Mouse (Mus musculus) ovary, postnatal 14 days (tissue): ENCODE measurements at regions not wholly inside any gene's neighbourhood (a gene's known extent, or its start where the extent isn't known, plus 50 kb on each side); places are given as distances from the start of the nearest gene placed in this dataset.
A peak's percentile ranks its signal among the peaks of the same experiment; 100 is the strongest.

ENCODE experiments used
- DNase-seq: peaks from one replicate; pipeline ENCODE4 v3.0.0; 2022; ENCODE audit warnings: low spot score

GRCm38 (mm10) chr1:41551271-41551670 is 745.9 kb downstream of the Tmem182 start:
- no peak for DNase-seq

GRCm38 (mm10) chr1:41555607-41556006 is 750.2 kb downstream of the Tmem182 start:
- peak; percentile 7 for DNase-seq

DNA sequence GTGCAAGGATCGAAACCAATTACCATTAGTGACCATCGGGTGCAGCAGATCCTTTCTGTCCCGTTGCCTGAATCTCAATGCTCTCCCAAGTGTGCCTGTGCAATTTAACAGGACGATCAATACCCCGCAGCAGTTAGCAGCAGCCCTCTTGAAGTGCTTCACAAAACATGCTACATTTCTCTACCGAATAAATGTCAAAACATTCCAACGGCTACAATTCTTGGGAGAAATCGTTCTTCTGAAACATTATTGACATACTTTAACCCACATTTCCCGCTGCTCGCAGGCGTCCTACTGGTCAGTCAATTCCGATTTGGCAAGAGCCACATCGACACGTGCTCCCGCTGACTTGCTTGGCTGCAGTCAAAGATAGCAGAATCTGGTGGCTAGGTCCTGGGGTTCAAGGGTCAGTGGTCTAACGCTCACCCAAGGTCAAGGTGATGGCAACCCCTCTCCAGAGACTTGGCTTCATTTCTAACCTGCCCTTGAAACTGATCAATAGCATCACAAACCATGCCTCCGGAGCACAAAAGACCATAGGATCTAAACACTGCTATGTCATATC is 753.8 kb downstream of the Tmem182 start:
- no peak for DNase-seq

GRCm38 (mm10) chr1:41559991-41560390 is 754.6 kb downstream of the Tmem182 start:
- no peak for DNase-seq

DNA sequence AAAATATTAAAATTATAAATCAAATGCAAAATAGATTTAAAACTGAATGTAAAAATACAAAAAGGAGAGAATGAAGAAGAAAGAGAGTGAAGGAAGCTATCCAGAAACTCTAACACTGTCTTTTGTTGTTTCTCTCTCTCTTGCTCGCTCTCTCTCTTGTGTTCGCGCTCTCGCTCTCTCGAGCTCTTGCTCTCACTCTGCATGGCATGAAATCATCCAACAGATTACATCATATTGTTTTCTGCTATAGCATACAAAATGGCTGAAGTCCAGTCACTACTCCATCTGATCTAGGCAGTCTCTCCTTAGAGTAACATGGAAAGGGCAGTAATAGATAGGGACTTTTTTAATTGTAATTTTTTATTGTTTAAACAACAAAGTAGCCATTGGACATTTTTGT is 798.1 kb downstream of the Tmem182 start:
- no peak for DNase-seq

- DNase-seq, result no peak
Measured at GRCm38 (mm10) chr1:41604996-41605747, 799.8 kb downstream of the Tmem182 start.

DNA sequence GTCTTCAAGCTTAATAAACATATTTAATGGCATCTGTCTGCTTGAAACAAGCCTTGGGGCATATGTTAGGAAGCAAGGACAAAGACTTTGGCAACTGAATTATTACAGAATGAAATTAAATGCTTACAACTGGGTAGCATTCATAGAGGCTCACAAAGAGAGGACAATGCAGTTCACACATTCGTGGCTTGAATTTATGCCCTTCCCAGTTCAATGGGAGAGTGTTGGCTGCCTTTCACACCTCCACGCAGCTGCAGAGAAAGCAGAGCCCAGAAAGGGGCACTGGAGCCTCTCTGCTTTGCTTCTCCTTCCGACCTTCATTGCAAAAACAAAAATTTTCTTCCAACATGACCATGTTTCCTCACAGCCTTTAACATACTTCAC is 800.3 kb downstream of the Tmem182 start:
- no peak for DNase-seq

DNA sequence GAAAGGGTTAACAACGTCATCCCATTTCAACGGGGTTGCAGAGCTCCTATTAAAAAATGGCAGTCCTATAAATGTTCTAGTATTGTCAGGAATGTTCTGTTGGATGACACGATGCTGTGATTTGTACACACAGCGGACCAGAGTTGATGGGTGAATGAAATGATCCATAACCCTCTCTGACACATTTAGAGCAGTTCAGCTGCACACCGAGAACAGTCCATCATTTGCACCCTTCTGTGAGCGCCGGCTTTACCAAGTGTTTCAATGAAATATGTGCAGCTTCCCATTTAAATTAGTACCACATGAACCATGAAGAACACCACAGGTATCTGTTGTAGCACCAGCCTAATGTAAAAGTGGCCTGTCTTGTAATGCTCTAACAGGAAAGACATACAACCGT is 805.4 kb downstream of the Tmem182 start:
- no peak for DNase-seq

DNA sequence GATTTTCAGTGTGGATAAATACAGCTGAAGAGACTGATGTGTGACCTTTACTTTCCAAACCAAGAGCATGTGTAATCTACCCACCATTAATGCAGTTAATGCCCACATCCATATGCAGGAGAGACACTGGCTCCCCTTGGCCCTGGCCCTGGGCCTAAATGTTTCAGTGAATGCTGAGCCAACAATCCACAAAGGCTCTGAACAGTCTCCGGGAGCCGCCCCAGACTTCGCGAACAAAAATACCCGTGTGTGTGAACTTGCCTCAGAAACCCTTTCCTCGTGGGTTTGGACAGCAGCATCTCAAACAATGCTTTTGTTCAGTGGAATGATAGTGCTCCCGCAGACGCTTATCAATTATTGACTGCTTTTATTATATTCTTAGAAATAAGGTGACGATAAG is 846.4 kb downstream of the Tmem182 start:
- DNase-seq, result no peak

- DNase-seq, result no peak
Measured at GRCm38 (mm10) chr1:41652210-41652609, 846.8 kb downstream of the Tmem182 start.

DNA sequence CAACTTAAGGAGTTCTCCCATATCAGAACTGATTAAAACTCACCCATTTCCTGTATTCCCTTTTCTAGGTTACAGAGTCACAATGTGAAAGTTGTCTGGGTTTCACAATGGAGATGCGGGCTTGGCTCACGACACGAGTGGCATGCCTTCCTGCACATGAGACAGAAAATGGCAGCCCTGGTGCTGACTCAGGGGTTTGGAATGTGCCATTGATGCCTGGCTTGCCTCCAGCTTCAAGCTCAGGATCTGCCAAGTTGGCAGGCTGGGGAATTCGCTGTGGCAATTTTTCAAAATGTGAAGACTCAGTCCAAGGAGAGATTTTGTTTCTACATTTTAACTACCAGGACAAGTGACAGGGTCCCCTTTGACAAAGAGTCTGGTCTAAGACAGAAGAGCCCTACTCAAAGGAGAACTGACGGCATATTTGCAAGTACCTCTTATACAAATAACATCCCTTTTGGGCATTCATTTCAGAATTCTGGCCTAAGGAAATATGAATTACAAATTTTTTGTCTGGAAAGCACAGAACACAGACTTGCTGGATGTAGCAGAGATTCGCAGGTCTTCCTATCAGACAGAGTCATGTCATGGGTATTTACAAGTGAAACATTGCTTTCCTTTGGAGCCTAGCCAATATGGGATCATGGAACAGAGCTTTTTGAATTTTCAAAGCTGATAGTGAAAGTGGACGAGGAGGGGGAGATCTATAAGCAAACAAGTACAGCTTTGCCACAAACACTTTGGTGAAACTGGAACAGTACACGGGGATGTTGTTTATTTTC is 847.4 kb downstream of the Tmem182 start:
- DNase-seq, result peak; percentile 39

DNA sequence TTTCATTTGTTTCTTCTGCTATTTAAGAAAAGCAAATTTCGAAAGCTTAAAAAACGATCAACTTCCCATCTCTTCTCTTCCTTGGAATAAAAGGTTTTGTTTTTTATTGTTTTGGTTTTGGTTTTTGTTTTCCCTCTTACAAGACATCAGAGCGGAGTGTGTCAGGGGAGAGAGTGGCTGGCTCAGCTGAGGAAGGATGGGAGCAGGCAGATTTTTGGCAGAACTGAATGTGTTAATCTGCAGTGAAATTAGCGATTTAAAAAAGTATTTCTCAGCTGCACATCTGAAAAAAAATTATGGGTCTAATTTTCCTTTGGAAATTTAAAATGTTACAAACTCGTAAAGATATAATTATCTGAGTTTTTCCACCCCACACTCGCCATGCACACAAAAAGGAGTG is 868.7 kb downstream of the Tmem182 start:
- no peak for DNase-seq

GRCm38 (mm10) chr1:41675345-41675744 is 869.9 kb downstream of the Tmem182 start:
- DNase-seq, result no peak

- DNase-seq, result no peak
Measured at GRCm38 (mm10) chr1:41705692-41706091, 900.3 kb downstream of the Tmem182 start.

DNA sequence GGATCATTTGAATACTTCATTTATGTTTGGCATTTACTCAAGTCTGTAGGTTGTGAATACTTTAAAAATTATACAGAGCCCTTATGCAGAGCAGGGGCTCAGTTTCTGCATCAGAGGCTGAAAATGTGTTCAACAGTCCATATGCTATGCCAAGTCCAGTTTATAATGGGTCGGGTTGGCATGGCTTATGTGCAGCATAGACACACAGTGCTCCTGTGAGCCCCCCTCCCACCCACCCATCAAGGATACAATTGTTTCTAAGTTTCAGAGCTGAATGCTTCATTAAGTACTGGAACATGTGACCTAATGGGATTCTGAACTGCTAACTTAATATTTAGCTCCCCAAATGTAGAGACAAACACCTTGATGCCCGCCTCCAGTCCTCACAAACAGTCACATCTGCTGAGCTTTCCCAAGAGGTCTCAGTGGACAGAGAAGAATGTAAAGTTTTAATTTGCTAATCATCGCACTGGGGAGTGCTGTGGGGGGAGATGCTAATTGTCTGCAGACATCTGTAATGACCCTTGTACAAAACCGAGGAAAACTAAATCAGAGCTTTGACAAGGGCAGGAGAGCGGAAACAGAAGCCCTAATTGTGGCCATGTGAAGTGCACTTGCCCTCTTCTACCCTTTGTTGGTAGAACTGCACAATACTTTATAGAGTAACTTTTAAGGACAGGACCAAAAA is 937.4 kb downstream of the Tmem182 start:
- DNase-seq, result no peak

DNA sequence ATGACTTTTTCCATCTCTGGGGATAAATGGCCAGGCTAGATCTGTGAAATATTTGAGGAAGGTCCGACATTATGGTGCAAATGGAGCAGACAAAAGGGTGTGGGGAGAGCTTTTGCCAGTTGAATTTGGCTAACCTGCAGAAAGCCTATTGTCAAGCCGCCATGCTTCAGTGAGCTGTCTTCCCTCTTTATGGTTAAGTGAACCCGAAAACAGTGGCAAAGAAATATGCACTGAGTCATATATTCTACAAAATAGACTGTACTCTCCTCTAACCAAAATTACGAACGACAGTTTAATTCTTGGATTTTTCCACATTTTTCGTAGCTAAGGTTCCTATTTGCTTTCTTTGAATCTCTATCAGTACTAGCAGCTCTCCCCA is 937.9 kb downstream of the Tmem182 start:
- DNase-seq, result no peak

- no peak for DNase-seq
Measured at GRCm38 (mm10) chr1:41744531-41744930, 939.1 kb downstream of the Tmem182 start.

DNA sequence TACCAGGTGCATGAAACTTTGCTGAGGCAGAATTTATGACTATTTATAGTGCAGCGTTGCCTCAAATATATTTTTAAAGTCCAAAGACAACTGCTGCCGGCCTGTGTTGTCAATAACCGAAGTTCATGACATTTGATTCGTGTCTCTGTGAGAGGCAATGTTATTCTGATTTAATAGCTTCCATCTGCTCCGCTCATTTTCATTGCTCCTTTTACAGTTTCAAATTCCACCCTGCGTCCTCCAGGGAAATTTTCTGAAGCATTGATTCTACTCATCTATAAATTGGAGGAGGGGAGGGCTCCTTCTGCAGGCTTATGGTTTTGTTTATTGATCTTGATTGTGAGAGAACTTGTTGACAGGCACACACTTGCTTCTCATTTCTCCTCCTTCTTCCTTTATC is 936.2 kb upstream of the Pou3f3 start:
- no peak for DNase-seq
